Mouse (Mus musculus) thymus, postnatal 25 days (tissue): ENCODE measurements around the gene Rexo1.
"Not testable (repeated sequence)": the region's sequence is repeated elsewhere in the genome, so short reads cannot be mapped to it uniquely, and the experiment has no call there.

Source experiments
- DNase-seq: peaks from one replicate; pipeline ENCODE4 v3.0.0; 2022

The Rexo1 gene

DNA sequence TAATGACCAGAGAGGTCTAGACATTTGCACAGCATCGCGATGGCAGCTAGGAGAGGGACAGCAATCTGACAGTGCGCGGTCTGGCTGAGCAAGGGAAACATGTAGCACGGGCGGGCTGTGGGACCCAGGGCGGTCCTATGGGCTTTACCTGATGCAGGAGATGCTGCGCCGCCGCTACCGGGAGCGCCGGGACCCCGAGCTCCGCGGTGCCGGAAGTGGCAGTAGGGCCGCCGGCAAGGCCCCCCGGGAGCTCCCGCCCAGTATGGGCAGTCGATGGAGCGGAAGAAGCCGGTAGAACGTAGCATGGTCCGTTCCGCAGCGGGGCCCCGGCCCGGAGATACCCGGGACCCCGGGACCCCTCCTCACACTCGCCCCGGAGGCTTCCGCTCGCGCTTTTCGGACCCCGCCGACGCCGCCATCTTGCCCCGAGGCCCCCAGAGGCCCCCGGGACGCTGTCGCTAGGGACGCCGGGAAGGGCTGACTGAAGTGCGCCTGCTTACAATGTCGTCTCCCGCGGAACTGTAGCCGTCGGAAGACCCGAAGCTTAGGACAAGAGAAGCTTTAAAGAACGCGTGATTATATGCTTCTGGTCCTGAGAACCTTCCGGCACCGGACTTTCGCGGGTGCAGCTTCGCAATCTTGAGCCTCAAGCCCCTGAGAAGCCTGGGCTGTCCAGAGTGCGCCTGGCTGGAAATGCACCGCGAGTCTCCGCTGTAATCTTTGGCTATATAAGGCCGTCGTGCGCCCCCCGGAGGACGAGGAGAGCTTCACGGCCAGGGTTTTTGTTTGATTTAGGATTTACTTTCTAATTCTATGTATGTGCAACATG is at the start of gene Rexo1:
TSS of gene Rexo1 (minus strand) at position 445 of the 829 bp plus-strand sequence.
- peak; percentile 95 for DNase-seq

DNA sequence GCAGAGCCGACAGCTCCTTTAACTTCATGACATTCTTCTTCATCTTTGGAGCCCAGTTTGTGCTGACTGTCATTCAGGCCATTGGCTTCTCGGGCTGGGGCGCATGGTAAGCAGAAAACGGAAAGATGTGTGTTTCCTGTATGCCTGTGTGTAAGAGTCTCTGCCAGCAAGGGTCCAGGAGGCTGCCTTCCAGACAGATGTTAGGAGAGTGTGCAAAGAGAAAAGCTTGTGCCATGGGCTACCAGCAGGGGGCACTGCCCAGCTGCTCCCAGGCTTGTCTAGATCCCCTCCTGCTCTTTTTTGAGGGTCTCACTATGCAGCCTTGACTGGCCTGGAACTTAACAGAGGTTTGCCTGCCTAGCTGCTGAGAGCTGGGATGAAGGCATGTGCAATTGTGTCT is 49.7 kb upstream of the Rexo1 start:
- DNase-seq = peak; percentile 87

DNA sequence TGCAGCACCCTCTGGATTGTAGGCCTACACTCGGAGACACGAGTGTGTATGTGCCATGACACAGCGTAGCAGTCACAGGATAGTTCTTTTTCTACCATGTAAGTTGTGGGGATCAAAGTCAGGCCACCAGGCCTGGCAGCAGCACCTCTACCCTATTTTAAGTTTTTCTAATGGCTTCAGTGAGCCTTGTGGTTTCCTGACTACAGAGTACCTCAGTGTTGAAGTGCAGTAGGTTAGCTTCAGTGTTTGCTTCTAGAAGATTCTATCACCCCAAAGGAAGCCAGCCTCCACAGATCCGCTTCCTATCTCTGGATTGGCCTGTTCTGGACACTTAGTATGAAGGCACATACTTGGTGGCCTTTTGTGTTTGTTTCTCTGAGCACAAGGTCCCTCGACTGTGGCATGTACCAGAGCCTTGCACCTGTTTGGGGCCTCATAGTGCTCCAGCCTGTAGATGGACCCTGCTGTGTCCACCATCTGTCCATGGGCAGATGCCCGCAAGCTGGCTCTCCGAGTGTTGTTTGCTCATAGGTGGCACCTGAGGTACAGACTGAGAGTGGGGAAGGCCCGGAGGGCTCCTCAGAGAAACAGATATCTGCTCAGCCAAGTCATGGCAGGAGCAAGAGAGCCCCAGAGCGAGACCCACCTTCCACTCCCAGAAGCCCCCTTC is 48.9 kb upstream of the Rexo1 start:
- no peak for DNase-seq

DNA sequence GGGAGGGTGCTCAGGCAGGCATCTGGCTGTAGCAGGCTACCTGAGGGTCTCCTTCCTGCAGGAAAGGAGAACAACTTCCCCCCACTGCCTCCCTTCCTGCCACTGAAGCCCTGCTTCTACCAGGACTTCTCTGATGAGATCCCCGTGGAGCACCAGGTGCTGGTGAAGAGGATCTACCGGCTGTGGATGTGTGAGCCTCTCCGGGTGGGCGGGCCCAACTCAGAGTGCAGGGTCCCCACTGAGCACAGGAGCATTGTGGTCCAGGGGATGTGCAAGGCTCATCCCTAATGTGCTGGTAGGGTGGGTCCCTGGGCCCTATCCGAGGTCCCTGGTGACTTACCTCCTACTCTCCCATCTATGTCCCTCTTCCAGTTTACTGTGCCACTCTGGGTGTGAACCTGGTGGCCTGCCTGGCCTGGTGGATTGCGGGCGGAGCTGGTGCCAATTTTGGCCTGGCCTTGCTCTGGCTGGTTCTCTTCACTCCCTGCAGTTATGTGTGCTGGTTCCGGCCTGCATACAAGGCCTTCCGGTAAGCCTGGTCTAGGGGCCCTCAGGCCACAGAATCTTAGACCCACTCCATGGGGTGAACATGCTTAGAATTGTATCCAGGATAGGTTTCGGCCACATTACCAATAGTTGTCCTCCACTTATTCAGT is 48.0 kb upstream of the Rexo1 start:
- no peak for DNase-seq

DNA sequence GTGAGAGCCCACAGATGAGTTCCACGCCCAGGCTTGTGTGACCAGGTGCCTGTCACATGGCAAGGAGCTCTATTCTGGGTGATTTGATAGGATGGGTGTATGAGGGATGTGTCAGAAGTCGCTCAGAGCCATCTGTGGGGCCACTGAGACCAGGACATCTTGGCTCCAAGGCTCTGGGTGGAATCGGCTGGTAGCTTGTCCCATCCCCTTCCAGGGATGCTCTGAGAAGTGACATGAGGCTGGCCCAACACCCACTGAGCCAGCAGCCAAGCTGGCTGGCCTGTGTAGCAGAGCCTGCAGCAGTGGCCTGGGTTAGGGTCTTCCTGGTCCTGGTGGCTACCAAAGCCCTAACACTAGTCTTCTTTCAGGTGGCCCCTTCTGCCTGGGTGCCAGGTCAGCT is 47.1 kb upstream of the Rexo1 start:
- no peak for DNase-seq

DNA sequence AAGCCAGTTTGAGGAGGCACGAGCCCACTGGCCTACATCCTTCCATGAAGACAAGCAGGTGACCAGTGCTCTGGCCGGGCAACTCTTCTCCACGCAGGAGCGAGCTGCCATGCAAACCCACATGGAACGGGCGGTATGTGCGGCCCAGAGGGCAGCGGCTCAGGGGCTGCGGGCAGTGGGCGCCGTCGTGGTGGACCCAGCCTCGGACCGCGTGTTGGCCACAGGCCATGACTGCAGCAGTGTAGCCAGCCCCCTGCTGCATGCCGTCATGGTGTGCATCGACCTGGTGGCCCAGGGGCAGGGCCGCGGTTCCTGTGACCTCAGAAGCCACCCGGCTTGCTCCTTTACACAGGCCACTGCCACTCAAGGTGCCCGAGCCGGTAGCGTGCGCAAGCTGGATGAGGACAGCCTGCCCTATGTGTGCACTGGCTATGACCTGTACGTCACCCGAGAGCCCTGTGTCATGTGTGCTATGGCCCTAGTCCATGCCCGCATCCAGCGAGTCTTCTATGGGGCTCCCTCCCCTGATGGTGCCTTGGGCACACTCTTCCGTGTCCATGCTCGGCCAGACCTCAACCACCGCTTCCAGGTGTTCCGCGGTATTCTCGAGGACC is 45.5 kb upstream of the Rexo1 start:
- no peak for DNase-seq

DNA sequence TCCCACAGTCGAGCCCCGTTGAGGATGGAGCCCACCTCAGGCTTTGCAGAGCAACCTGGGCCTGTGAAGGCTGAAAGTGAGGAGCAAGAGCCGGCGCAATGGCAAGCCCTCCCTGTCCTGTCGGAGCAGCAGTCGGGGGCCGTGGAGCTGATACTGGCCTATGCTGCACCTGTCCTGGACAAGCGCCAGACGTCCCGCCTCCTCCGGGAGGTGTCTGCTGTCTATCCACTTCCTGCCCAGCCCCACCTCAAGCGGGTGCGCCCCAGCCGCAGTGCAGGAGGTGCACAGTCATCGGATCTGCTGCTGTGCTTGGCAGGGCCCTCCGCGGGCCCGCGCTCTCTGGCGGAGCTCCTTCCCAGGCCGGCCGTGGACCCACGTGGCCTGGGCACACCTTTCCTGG is 44.9 kb upstream of the Rexo1 start:
- DNase-seq = peak; percentile 70

DNA sequence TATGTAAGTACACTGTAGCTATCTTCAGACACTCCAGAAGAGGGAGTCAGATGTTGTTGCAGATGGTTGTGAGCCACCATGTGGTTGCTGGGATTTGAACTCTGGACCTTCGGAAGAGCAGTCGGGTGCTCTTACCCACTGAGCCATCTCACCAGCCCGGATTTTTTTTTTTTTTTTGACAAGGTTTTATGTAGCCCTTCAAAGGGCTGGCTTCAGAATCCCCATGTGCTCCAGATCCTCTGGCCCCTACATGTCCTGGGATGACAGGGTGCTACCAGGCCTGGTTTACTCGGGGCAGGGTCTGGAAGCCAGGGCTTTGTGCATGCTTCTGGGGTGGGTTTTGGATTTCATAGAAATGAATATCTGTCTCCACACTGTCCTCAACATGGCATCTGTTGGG is 44.4 kb upstream of the Rexo1 start, which contains the start of gene Gm49322:
TSS of gene Gm49322 (plus strand) at position 301 of the 400 bp plus-strand sequence.
- DNase-seq = not testable (repeated sequence)

DNA sequence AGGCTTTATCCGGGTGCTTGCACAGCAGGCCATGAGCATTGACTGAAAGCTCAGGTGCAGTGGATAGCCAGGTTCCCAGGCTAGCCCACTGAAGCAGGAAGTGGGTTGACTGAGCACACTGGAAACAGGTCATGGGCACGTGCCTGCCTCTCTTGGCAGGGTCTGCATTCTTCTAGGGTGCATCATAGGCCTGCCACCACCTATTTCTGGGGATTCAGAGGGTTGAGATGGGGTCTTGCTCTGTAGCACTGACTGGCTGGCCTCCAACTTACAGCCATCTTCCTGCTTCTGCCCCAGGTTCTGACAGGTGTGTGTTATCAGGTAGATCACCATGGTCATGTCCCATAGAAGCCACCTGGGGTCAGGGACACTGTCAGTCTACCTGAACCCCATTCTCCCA is 43.6 kb upstream of the Rexo1 start:
- DNase-seq = no peak

DNA sequence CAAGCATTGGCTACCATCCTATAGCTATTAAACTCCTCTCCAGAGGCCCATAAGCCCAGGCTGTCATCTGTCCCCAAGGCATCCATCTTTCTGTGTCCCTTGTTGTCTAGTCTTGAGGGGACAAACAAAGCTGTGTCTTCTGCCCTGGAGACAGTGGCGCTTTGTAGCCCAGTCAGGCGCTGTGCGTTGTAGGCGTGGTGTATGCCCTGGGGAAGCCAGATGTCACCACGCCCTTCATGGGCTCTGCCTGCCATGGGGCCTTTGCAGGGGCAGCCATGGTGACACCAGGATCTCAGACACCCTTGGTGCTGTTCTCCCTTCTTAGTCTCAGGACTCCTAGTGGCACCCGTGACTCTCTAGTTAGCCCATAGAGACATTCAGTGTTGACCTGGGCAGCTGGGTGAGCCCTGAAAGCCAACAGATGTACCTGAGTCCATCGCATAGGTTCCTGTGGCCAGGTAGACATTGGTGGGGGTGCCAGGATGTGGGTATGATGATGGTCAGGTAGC is 42.7 kb upstream of the Rexo1 start:
- no peak for DNase-seq

DNA sequence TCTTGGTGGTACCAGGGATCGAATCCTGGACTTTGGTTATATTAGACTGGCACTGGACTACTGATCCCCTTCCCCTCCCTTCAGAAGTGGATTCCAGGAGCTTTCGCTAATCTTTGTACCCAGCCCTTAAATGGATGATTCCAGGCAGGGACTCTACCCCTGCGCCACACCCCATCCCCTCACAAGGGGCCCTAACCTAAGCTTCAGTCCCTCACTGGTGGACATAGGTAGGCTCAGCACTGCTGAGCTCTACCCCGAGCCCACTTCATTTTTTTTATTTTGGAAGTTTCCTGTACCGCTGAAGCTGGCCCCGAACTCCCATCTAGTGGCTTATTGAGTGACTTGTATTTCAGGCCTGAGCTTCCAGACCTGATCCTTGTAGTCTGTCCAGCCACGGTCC is 42.0 kb upstream of the Rexo1 start:
- DNase-seq = no peak

DNA sequence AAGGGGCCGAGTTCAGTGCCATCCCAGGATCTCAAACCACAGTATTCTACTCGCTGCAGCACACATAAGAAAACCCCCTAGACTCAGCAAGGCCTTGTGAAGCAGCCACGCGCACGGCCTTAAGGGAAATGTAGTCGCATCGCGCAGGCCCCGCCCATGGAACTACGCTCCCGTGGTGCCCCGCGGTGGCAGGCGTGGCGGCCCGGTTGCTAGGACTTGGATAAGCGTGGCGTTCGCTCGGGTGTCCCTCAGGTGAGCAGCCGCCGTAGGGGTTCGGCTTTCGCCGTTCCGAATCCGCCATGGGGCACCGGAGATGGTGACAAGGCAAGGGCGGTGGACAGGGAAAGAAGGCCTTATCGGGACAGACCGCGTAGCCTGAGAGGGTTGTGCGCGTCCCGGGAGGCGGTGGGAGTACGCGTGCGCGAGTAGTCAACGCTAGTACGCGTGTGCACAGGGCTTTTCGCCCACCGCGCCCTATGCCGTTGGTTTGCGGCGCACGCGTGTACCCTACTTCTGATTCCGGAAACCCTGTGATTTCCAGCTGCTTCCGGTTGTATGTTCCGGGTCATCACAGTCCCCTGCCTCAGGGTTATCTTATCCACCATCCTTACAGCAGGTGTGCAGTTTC is 41.5 kb upstream of the Rexo1 start, which contains the start of the genes Scamp4 and Adat3:
TSS of gene Scamp4 (plus strand) at position 175 of the 628 bp plus-strand sequence.
TSS of gene Adat3 (plus strand) at position 183 of the 628 bp plus-strand sequence.
- peak; percentile 96 for DNase-seq

DNA sequence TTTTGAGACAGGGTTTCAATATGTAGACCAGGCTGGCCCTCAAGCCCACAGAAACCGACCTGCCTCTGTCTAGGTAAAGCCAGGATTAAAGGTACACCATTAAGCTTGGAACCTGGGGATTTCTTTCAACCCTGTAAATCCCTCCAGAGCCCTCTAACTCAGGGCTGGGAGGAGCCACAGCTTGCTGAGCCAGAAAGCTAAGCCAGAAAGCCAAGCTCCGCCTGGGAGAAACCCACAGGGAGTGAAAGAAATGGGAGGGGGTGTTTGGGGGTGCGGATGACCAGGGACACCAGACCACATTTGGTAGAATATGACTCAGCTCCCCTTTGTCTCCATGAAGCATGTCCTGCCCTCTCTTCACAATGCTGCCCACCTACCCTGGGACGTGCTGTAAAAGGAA is 35.0 kb upstream of the Rexo1 start:
- DNase-seq = no peak

DNA sequence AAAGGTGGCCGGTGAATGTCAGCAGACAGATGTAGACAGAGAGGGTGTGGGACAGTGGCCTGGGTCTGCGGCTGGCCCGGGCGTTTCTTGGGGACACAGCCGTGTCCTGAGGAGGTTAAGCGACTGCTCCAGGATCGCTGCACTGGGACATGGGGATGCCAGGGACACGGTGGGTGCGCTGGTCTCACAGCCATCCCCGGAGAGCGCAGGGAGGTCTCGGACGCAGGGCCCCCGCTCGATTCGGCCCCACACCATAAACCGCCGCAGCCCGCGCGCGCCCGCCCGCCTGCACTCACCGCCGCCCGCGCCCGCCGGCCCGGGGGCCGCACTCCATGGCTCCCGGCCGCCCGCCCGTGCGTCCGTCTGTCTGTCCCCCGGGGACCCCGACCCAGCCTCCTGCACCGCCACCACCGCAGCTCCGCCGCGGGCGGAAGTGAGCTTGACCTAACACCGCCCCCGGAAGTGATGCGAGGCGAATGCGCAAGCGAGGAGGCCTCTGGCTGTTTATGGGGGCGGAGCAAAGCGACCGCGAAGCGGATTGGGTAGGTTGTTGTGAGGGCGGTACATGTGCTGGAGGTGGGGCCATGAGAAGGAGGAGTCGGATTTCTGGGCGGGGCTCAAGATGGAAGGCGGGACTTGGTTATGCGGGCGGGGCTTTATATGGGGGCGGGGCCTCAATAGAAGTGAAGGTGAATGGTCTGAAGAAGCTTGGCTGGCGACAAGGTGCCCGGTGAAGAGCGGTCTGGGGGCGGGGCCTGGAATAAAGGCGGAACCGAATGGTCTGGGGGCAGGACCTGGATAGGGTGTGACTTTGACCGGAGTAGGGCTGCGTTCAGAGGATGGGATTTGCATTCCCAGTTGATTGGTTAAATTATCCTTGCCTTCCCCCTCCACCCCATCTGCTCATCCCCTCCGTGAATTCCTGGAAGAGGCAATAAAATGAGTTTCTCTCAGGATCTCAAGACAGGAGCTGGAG is 28.8 kb upstream of the Rexo1 start, which contains the start of gene Abhd17a:
TSS of gene Abhd17a (minus strand) at position 463 of the 976 bp plus-strand sequence.
- DNase-seq = peak; percentile 93

DNA sequence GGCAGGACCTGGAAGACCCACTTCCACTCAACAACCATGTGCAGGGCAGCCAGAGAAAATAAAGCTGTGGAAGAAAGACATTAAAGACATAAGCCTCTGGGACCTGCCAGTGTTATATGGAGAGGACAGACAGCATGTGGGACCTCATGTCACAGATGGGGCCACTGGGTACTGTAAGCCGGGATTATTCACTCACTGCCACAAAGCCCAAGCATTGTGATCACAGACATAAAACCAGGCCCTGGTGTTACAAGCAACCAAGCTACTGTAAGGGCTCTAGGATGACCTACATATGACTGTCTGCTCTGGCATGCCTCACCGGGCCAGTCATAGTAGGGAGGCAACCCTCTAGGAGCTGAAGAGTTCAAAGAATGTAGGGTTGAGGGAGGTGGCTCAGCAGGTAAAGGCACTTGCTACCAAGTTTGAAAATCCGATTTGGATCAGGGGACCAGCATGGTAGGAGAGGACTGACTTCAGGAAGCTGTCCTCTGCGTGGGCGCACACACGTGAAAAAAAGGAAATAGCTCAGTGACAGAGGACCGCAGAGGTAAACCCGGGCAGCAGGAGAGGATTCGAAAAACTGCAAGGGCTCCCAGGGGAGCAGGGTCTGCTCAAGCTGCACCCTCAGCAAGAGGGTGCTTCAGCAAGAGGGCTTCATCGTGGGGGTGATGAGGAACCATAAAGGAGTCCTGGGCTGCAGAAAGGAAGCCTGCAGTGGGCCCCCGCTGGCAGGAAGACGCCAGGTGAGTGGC is 27.9 kb upstream of the Rexo1 start:
- DNase-seq = peak; percentile 42

DNA sequence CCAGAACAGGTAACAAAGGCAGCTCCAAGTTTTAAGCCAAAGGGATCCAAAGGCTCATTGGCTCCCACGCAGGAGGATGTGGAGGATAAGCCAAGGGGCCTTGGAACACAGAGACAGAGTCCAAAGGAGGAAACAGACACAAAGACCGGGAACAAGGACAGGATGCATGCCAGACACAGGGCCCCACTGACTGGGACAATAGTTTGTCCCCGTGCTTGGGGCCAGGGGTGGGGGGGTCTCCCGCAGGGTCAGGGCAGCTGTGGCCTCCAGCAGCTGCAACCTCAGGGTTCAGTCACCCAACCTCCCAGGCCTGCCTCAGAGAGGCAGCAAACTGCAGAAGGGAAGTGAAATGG is 25.9 kb upstream of the Rexo1 start:
- DNase-seq = no peak

DNA sequence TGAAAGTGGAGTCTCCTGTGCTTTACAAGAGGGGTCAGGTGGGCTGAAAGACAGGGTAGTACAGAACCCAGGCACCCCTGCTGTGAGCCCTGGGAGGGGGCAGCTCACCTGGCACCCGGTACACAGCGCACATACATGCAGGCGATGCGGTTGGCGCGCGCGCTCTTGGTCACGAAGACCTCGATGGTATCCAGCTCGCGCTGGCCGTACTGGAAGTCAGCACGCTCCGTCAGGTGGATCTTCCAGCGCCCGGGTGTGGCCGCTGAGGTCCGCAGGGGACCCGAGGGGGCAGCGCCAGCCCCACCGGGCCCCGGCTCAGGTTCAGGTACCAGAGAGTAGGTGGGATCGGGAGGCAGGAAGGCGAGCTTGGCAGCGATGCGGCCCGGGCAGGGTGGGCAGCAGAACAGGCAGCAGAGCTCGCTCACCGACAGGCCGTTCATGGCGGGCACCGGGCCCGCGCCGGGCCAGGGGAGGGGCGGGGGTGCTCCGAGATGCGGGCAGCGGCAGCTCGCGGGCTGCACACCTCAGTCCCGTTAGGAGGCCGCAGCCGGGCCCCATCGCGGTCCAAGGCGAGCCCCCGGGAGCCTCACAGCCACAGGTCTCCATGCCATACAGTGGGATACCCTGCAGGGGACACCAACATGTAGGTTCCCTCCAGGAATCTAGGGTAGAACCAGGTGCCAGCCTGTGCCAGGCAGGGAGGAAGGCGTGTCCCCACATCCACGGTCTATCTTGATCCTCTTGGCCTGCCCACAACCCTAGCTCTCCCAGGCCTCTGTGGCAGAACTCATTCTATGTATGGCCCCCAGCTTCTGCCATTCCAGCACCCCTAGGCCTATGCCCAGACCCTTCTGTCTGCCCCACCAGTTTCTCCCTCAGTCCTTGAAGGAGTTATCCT is 25.3 kb upstream of the Rexo1 start:
- no peak for DNase-seq

DNA sequence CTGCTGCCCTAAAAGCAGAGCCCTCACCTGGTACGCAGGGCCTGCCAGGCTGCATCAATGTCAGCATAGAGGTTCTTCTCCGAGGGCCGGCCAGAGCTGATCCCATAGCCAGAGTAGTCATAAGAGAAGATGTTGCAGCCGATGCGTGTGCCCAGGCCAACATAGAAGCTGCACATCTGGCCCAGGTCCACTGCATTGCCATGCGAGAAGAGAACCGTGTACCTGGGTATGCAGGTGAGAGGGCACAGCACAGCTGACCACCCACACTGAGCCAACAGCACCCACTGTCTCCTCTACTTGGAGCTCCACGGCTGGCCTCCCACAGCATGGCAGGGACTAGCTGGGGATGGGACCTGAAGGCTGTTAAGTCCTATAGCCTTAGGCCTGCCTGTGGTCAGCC is 24.2 kb upstream of the Rexo1 start:
- DNase-seq = no peak
